Mouse (Mus musculus) neural tube, embryonic 13.5 days (tissue): ENCODE data around the gene Olfr901. TPM values are rescaled to one million over a fixed set of nuclear protein-coding genes. Genes with fewer than 3 reads are reported as not detected.
"Not testable (repeated sequence)": the region's sequence is repeated elsewhere in the genome, so short reads cannot be mapped to it uniquely, and the experiment has no call there.

Experiments used
- ATAC-seq: fragments of 200-750 bp; cut with Nextera tagmentation; 2 replicates; pipeline ENCODE4 v1.8.0; 2017; ENCODE audit warnings: low read depth, mild to moderate bottlenecking, moderate TSS enrichment, moderate library complexity
- H3K27ac ChIP-seq: fragments of 300-500 bp; sonication (generic); replicated peaks from 2 replicates; pipeline ENCODE4 v1.5.1; 2015; ENCODE audit warnings: moderate library complexity, mild to moderate bottlenecking, inconsistent platforms
- H3K27me3 ChIP-seq: fragments of 300-500 bp; sonication (generic); 2 replicates; pipeline ENCODE4 v1.6.1; 2015; ENCODE audit warnings: mild to moderate bottlenecking, inconsistent platforms
- H3K36me3 ChIP-seq: fragments of 300-500 bp; sonication (generic); 2 replicates; pipeline ENCODE4 v1.6.1; 2015; ENCODE audit warnings: mild to moderate bottlenecking, inconsistent platforms
- H3K4me1 ChIP-seq: fragments of 300-500 bp; sonication (generic); replicated peaks from 2 replicates; pipeline ENCODE4 v1.6.1; 2015; ENCODE audit warnings: inconsistent platforms
- H3K4me2 ChIP-seq: fragments of 300-500 bp; sonication (generic); 2 replicates; pipeline ENCODE4 v1.6.1; 2015; ENCODE audit warnings: inconsistent platforms, mild to moderate bottlenecking, moderate library complexity
- H3K4me3 ChIP-seq: fragments of 300-500 bp; sonication (generic); 2 replicates; pipeline ENCODE4 v1.5.1; 2015; ENCODE audit warnings: mild to moderate bottlenecking, inconsistent platforms
- H3K9ac ChIP-seq: fragments of 300-500 bp; sonication (generic); 2 replicates; pipeline ENCODE4 v1.6.1; 2015; ENCODE audit warnings: moderate library complexity, mild to moderate bottlenecking, inconsistent platforms
- H3K9me3 ChIP-seq: fragments of 300-500 bp; sonication (generic); 2 replicates; pipeline ENCODE4 v1.6.1; 2016; ENCODE audit warnings: inconsistent platforms
- WGBS: fragments of 180-500 bp; shearing (Covaris S2); methylation state at CpG from one replicate; pipeline ENCODE4 v1.1.7; 2015; 5-methylcytosine and 5-hydroxymethylcytosine counted together
- polyA plus RNA-seq: library from polyadenylated mRNA; unstranded; fragments of >200 nt; fragmentation: Nextera tagmentation; extraction: Ambion mirVana; gene quantifications from 2 replicates; pipeline ENCODE4 v1.2.1, GENCODE M21; 2015

Olfr901 gene
- polyA plus RNA-seq: not detected in 2 replicates

- H3K4me3 ChIP-seq: no peak within 1 kb of the TSS
- WGBS: 79% methylated on average over 1 of the region's 1 CpGs
- no peak within 1 kb of the TSS for H3K4me2 ChIP-seq
- no peak within 1 kb of the TSS for H3K9ac ChIP-seq
- no peaks in the 10 kb centered on the region for H3K4me1 ChIP-seq
- no peak for ATAC-seq
- no peaks in the 10 kb centered on the region for H3K36me3 ChIP-seq
- no peak within 1 kb of the TSS for H3K27ac ChIP-seq
- H3K9me3 ChIP-seq: 0 out of 2 replicates have a peak, but pooled peaks cover 4% of the 10 kb centered on the region
- H3K27me3 ChIP-seq: no peaks in the 10 kb centered on the region
Measured at GRCm38 (mm10) chr9:38429155-38429554, at the start of gene Olfr901. TSS of gene Olfr901 (plus strand) at chr9:38429455.

- Histone ChIP-seq H3K27me3 (no peaks in the 10 kb centered on the region), H3K4me3 (no peak within 1 kb of the TSS), H3K27ac (no peak within 1 kb of the TSS), H3K4me2 (no peak within 1 kb of the TSS), H3K36me3 (no peaks in the 10 kb centered on the region), H3K9ac (no peak within 1 kb of the TSS), H3K9me3 (no peaks in the 10 kb centered on the region), H3K4me1 (no peaks in the 10 kb centered on the region)
- ATAC-seq: no peak
- WGBS: 93% methylated on average over 1 of the region's 1 CpGs
Measured at GRCm38 (mm10) chr9:38401398-38401797, 27.9 kb upstream of the Olfr901 start, which contains the start of gene Olfr147. TSS of gene Olfr147 (plus strand) at chr9:38401698.

GRCm38 (mm10) chr9:38407502-38407901 is 21.8 kb upstream of the Olfr901 start:
- H3K36me3 ChIP-seq, H3K27ac ChIP-seq, H3K4me2 ChIP-seq, H3K9me3 ChIP-seq, H3K9ac ChIP-seq, ATAC-seq, H3K27me3 ChIP-seq, H3K4me1 ChIP-seq, H3K4me3 ChIP-seq: not testable (repeated sequence)
- 93% methylated on average over 3 of the region's 3 CpGs for WGBS

- ATAC-seq, H3K27ac ChIP-seq, H3K4me2 ChIP-seq, H3K36me3 ChIP-seq, H3K9me3 ChIP-seq, H3K4me3 ChIP-seq, H3K27me3 ChIP-seq, H3K4me1 ChIP-seq, H3K9ac ChIP-seq: not testable (repeated sequence)
- WGBS: 95% methylated on average over 14 of the region's 14 CpGs
Measured at GRCm38 (mm10) chr9:38413502-38413901, 15.8 kb upstream of the Olfr901 start.

- no peak overlapping the region for H3K4me3 ChIP-seq
- H3K4me2 ChIP-seq: no peak overlapping the region
- H3K9ac ChIP-seq: no peak overlapping the region
- no peaks in the 10 kb centered on the region for H3K36me3 ChIP-seq
- no peak for ATAC-seq
- 0 out of 2 replicates have a peak, but pooled peaks cover 4% of the 10 kb centered on the region for H3K9me3 ChIP-seq
- no peaks in the 10 kb centered on the region for H3K27me3 ChIP-seq
- H3K27ac ChIP-seq: no peak overlapping the region
- no peaks in the 10 kb centered on the region for H3K4me1 ChIP-seq
Measured at GRCm38 (mm10) chr9:38423801-38424200, 5.5 kb upstream of the Olfr901 start.

- Histone ChIP-seq H3K27ac (no peak overlapping the region), H3K27me3 (no peaks in the 10 kb centered on the region), H3K9ac (no peak overlapping the region), H3K4me1 (no peaks in the 10 kb centered on the region), H3K9me3 (0 out of 2 replicates have a peak, but pooled peaks cover 4% of the 10 kb centered on the region), H3K36me3 (no peaks in the 10 kb centered on the region), H3K4me2 (no peak overlapping the region), H3K4me3 (no peak overlapping the region)
- no peak for ATAC-seq
- WGBS: 62% methylated on average over 1 of the region's 1 CpGs
Measured at GRCm38 (mm10) chr9:38427026-38427425, 2.2 kb upstream of the Olfr901 start.

GRCm38 (mm10) chr9:38447352-38447751 is 18.1 kb downstream of the Olfr901 start, which contains the start of gene Olfr902:
TSS of gene Olfr902 (plus strand) at chr9:38447652.
- no peaks in the 10 kb centered on the region for H3K27me3 ChIP-seq
- no peaks in the 10 kb centered on the region for H3K9me3 ChIP-seq
- no peak within 1 kb of the TSS for H3K4me3 ChIP-seq
- no peak within 1 kb of the TSS for H3K27ac ChIP-seq
- no peak within 1 kb of the TSS for H3K9ac ChIP-seq
- no peak for ATAC-seq
- no peaks in the 10 kb centered on the region for H3K36me3 ChIP-seq
- no peak within 1 kb of the TSS for H3K4me2 ChIP-seq
- H3K4me1 ChIP-seq: no peaks in the 10 kb centered on the region
- 91% methylated on average over 5 of the region's 5 CpGs for WGBS

GRCm38 (mm10) chr9:38462844-38463243 is 33.6 kb downstream of the Olfr901 start, which contains the start of gene Olfr904:
TSS of gene Olfr904 (plus strand) at chr9:38463144.
- no peak for ATAC-seq
- Histone ChIP-seq H3K27ac (no peak within 1 kb of the TSS), H3K4me1 (no peaks in the 10 kb centered on the region), H3K4me3 (no peak within 1 kb of the TSS), H3K9me3 (no peaks in the 10 kb centered on the region), H3K36me3 (no peaks in the 10 kb centered on the region), H3K9ac (no peak within 1 kb of the TSS), H3K4me2 (no peak within 1 kb of the TSS), H3K27me3 (no peaks in the 10 kb centered on the region)

GRCm38 (mm10) chr9:38470807-38471206 is 41.6 kb downstream of the Olfr901 start, which contains the start of gene Olfr905:
TSS of gene Olfr905 (plus strand) at chr9:38471107.
- no peaks in the 10 kb centered on the region for H3K4me1 ChIP-seq
- ATAC-seq: no peak
- no peaks in the 10 kb centered on the region for H3K27me3 ChIP-seq
- no peaks in the 10 kb centered on the region for H3K36me3 ChIP-seq
- H3K4me3 ChIP-seq: no peak within 1 kb of the TSS
- H3K9me3 ChIP-seq: no peaks in the 10 kb centered on the region
- no peak within 1 kb of the TSS for H3K4me2 ChIP-seq
- no peak within 1 kb of the TSS for H3K27ac ChIP-seq
- H3K9ac ChIP-seq: no peak within 1 kb of the TSS

Other genes with a start within 250 kb of the Olfr901 start
- not detected in 2 replicates for gene Olfr891, start 248.6 kb upstream of the Olfr901 start, polyA plus RNA-seq
- gene Olfr893, start 221.1 kb upstream of the Olfr901 start, polyA plus RNA-seq: not detected in 2 replicates
- not detected in 2 replicates for gene Olfr894, start 211.4 kb upstream of the Olfr901 start, polyA plus RNA-seq
- not detected in 2 replicates for gene Olfr143, start 176.7 kb upstream of the Olfr901 start, polyA plus RNA-seq
- gene Olfr895, start 161.6 kb upstream of the Olfr901 start, polyA plus RNA-seq: not detected in 2 replicates
- not detected in 2 replicates for gene Olfr896-ps1, start 138.3 kb upstream of the Olfr901 start, polyA plus RNA-seq
- gene Olfr25, start 100.4 kb upstream of the Olfr901 start, polyA plus RNA-seq: not detected in 2 replicates
- not detected in 2 replicates for gene Olfr898, start 81.0 kb upstream of the Olfr901 start, polyA plus RNA-seq
- not detected in 2 replicates for gene Olfr250, start 62.6 kb upstream of the Olfr901 start, polyA plus RNA-seq
- gene Olfr251, start 52.4 kb upstream of the Olfr901 start, polyA plus RNA-seq: not detected in 2 replicates
- gene Olfr147, start 27.8 kb upstream of the Olfr901 start, polyA plus RNA-seq: not detected in 2 replicates
- not detected in 2 replicates for gene Olfr902, start 18.2 kb downstream of the Olfr901 start, polyA plus RNA-seq
- not detected in 2 replicates for gene Olfr904, start 33.7 kb downstream of the Olfr901 start, polyA plus RNA-seq
- not detected in 2 replicates for gene Olfr905, start 41.7 kb downstream of the Olfr901 start, polyA plus RNA-seq
- not detected in 2 replicates for gene Olfr906, start 57.6 kb downstream of the Olfr901 start, polyA plus RNA-seq
- not detected in 2 replicates for gene Olfr907, start 66.3 kb downstream of the Olfr901 start, polyA plus RNA-seq
- not detected in 2 replicates for gene Olfr911-ps1, start 92.1 kb downstream of the Olfr901 start, polyA plus RNA-seq
- not detected in 2 replicates for gene Olfr910, start 108.4 kb downstream of the Olfr901 start, polyA plus RNA-seq
- gene Olfr912, start 150.7 kb downstream of the Olfr901 start, polyA plus RNA-seq: not detected in 2 replicates
- not detected in 2 replicates for gene Olfr913, start 163.3 kb downstream of the Olfr901 start, polyA plus RNA-seq
- gene Olfr914, start 175.6 kb downstream of the Olfr901 start, polyA plus RNA-seq: not detected in 2 replicates
- gene Olfr916, start 230.4 kb downstream of the Olfr901 start, polyA plus RNA-seq: not detected in 2 replicates
- gene Olfr917, start 236.4 kb downstream of the Olfr901 start, polyA plus RNA-seq: not detected in 2 replicates
- gene Olfr918, start 245.1 kb downstream of the Olfr901 start, polyA plus RNA-seq: not detected in 2 replicates